Mouse (Mus musculus) megakaryocyte progenitor cell, adult 5-6 weeks (primary cell): Measurements from ENCODE around the gene Kdm1b. TPM values are rescaled to one million over a fixed set of nuclear protein-coding genes. Genes with fewer than 3 reads are reported as not detected.

ENCODE experiments used
- ATAC-seq: replicated peaks from 2 replicates; pipeline ENCODE4 v1.8.0; 2016; ENCODE audit warnings: mild to moderate bottlenecking, moderate TSS enrichment, inconsistent platforms; ENCODE audit not compliant: poor library complexity
- total RNA-seq, 2 experiments: library from RNA; stranded (forward) in 1 of 2; stranded (reverse) in 1 of 2; fragments of 157-497, 149-512 nt in 1 of 2; fragments of 200-1000 nt in 1 of 2; gene quantifications; 2 replicates each; pipeline versions ENCODE4 v1.2.3 to v1.2.4; 2015 to 2017

The Kdm1b gene
- total RNA-seq (2015) (8.9 and 9.4 TPM in 2 replicates), total RNA-seq (2017) (9.3 and 11.3 TPM in 2 replicates)

DNA sequence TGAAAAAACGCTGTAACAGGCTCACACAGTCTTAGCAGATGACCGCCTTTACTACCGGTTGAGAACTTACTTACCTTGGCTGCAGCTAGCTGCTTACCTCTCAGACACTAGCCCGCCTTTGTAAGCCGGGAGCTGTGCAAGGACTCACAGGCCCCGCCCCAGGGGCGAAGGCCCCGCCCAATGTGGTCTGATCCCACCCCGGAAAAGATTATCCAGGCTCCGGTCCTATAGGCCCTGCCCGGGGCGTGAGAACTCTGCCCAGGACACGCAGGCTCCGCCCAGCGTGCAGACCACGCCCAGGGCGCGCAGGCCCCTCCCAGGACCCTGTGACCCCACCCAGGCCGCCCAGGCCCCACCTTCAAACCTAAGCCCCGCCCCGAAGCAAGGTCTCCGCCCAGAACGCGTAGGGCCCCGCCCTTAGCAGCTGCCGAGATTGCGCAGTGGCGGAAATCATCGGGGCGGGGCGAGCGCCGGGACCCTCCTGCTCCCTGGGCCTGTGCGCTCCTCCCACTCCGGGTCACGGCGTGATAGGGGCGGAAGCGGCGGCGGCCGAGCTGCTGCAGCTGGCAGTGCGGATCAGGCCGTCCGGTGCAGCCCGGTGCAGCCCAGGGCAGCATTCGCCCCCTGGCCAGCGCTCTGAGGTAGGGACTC is at the start of gene Kdm1b:
TSS of gene Kdm1b (plus strand) at position 470 of the 651 bp plus-strand sequence.
- peak; percentile 90 for ATAC-seq

DNA sequence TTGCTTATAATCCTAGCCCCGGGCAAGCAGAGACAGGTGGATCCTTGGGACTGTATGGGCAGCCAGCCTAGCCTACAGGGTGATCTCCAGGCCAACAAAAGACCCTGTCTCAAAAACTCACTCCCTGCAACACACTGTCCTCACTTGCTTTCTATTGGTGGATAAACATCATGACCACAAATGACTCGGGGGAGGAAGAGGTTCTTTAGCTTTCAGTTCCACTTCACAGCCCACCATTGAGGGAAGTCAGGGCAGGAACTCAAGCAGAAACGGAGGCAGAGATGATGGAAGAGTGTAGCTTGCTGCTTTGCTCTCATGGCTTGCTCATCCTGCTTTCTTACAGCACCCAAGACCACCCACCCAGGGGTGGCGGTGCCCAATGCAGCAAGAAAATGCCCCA is 45.9 kb upstream of the Kdm1b start:
- peak; percentile 50; the same call in 1 of the 2 replicates for ATAC-seq

DNA sequence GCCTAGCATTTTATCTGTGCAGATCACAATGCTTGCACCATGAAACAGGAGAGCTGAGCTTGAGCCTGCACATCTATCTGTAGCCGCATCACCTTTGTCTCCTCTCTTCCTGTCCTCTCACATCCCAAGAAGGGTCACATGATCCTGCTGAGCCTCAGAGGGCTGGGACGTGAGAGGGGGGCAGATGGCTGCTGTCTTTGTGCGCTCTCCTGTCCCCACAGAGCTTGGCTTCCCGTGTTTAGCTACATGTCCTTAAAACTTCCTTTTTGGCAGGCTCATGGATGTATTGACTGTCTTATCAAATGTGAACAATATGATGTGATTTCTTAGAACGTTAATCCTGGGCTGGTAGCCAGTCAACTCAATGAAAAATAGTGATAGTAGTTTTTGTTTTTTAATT is 43.8 kb upstream of the Kdm1b start:
- ATAC-seq: no peak

DNA sequence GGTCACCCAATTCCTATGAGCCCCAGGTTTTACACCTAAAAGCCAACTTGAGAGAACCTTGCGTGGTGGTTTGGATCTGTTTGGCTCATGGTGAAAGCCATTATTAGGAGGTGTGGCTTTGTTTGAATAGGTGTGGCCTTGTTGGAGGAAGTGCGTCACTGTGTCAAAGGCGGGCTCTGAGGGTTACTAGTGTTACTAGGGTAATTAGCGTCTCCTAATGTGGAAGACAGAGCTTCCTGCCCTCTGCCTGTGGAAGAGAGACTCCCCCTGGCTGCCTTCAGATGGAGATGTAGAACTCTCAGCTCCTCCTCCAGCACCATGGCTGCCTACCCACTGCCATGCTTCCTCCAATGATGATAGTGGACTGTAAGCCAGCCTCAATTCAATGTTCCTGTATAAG is 41.7 kb upstream of the Kdm1b start:
- ATAC-seq: peak; percentile 57; the same call in 1 of the 2 replicates

DNA sequence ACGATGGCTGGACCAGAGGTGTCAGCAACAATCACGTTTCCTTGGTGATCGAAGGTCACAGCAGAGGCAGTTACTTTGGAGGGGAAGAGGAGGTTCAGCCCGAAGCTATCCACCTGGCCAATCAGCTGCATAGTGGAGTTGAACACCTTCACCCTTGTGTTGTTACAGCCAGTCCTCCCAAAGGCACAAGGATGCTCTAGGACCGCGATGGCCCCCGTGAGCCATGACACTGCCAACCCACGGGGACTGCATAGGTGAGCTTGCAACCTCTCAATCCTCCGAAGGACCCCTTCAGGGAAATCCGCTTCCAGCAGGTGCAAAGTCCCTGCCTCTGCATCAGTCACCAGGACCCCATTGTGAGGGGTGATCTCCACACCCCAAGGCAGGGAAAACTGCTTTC is 29.6 kb upstream of the Kdm1b start:
- no peak for ATAC-seq

DNA sequence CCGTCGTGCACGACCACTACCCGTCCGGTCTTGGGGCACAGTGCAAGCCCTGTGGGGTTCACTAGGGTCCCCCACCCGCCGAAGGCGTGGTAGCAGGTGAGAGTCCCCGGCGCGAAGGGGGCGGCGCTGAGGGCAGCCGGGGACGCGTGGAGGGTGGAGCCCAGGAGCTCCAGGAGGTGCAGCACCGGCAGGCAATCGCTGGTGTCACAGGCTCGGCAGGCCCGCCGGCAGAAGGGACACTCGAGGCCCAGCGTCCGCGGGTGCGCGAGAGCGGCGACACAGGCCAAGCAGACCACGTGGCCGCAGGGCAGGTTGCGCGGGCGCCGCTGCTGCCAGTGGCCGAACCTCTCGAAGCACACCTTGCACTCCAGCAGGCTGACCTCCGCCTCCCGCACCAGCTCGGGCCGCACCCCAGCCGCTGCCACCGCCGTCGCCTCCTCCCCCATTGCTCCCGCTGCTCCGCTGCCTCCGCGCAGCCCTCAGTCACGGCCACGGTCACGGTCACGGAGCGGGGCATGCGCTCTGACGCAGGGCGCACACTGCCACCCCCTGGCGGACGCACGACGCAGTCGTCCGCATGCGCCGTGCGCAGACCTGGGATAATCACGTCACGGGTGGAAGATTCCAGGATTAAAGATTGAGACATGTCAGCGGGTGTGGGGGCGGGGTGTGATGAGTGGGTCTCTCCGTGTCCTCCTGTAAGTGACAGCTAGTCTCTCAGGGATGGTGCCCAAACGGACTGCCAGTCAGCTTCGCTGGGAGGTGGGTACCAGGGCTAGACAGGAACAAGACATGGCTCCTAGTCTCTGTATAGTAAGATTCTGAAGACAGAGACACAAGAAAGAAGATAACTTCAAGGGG is 28.7 kb upstream of the Kdm1b start, which contains the start of gene Nhlrc1:
TSS of gene Nhlrc1 (minus strand) at position 517 of the 861 bp plus-strand sequence.
- peak; percentile 94 for ATAC-seq

DNA sequence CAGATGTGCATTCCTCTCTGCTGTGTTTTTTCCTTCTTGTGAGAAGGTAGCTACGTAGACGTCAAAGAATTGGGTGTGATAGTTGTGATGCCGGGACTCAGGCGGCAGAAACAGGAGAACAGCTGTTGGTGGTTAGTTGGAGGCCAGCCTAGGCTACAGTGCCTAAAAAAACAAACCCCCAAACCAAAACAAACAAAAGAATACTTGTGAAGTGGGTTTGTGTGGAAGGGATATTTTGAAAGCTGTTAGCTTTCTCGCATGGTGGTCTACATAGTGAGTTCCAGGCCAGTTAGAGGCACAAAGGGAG is 28.2 kb upstream of the Kdm1b start:
- no peak for ATAC-seq

DNA sequence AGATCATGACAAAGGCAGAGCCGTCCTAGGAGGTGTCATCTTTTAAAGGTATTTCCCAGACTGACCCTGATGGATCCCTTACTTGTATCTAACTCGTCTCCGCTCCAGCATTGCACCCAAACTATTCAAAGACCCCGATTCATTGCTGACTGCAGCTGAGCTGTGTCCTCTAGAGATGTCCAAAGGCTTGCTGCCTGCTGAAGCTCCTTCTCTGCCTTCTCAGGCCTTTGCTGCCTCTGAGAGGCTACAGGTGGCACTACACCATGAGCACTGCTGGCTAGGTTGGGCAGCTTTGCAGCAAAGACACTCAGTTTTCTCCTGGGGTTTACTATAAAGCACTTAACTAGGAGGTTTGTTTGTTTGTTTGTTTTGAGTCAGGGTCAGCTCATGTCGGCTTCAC is 26.0 kb upstream of the Kdm1b start:
- ATAC-seq: peak; percentile 74

DNA sequence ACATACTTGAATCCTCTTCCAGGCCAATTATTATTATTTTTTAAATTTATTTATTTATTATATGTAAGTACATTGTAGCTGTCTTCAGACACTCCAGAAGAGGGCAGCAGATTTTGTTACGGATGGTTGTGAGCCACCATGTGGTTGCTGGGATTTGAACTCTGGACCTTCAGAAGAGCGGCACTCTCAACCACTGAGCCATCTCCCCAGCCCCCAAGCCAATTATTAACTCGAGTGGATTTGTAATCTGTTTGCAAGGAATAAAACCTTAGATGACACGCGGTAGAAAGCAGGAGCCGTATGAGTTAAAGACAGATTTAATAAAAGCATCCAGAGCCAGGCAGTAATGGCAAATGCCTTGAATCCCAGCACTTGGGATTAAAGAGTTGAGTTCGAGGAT is 23.5 kb upstream of the Kdm1b start:
- no peak for ATAC-seq

DNA sequence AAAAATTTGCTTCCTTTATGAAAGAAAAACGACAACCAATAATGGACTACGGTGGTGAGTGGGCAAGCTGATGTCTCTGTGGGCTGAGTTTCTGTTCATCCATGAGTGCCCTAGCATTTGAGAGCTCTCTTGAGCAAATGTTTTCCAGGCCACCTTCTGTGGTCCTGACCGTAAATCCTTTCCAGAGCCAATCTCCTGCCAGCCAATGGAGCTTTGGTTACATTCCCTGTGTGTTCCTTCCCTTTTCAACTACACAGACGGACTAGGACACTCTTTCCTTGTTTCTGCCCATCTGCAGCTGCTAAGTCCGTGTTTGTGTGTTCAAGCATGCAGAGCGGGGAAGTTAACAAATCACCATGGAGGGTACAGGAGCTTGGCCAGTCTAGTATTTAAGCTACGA is 22.5 kb upstream of the Kdm1b start:
- no peak for ATAC-seq

DNA sequence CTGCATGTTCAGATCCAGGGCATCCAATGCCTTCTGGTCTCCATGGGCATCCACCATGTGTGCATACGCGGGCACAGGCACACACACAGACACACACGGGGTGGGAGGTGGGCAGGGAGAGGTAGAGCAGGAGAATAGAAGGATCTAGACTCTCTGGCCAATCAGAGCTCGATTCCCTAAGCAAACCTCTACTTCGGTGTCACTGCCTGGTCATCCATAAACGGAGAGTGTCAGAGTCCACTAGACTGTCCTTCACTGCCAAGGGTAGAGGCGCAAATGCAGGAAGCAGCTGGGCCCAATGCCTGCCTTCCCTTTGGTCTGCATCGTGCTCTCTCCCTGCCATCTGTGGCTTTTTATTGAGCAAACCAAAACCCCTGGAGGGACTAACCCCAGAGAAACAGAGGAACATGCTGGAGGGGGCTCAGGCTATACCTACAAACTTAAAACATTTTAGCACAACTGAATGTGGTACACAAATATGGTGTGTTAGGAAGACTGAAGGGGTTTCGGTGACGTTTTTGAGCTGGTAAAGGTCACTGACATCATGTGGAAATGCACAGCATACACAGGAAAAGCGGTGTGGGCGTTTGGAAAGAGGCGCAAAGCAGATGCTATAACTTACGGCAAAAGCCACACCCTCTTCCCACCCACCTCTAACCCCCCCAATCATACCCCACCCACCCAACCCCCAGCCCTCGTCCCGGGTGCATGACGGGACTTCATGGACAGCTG is 12.8 kb upstream of the Kdm1b start:
- no peak for ATAC-seq

DNA sequence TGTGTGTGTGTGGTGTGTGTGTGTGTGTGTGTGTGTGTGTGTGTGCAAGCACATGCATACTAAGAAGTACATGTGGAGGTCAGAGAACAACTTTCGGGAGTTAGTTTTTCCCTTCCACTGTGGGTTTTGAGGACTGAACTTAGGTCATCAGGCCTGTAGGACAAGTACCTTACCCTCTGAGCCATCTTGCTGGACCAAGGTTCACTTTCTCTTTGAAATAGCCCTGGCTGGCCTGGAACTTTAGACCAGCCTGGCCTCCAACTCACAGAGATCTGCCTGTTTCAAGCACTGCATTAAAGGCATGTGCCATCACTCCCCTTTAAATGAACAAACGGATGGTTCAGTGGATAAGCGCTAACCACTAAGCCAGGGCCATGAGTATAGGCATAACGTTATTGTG is 9.7 kb upstream of the Kdm1b start:
- ATAC-seq: no peak

DNA sequence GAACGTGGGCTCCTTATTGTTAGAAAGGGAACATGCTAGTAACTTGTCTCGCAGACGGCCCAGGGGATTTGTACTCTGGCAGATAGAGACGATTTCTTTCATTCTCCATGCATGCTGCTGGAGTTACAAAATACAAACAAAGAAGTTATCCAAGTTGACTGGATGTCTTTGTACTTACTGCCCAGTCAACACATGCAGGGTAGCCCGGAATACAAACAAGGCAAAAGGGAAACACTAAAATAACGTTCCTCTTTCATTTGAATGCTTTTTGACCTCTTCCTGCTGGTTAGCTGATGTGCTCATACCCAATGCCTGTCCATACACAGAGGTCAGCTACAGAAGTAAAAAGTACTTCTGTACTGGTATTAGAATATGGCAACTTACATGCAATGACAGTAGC is 5.4 kb upstream of the Kdm1b start:
- no peak for ATAC-seq

DNA sequence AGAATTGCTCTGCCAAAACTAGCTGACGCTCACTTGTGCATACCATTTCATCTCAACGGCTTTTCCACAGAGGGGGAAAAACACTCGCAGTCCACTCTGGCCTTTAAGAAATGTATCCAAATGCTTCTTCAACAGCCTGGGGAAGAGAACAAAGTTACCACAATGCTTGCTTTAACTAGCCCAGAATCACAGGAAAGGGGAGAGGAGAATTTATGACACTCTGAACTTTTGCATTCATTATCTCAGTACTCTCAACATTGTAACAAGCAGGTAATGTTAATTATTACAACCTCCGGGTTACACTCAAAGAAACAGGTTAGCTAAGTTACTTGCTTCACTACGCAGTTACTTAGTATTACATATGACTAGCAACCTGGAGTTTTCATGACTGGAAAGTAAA is 3.2 kb upstream of the Kdm1b start:
- no peak for ATAC-seq

DNA sequence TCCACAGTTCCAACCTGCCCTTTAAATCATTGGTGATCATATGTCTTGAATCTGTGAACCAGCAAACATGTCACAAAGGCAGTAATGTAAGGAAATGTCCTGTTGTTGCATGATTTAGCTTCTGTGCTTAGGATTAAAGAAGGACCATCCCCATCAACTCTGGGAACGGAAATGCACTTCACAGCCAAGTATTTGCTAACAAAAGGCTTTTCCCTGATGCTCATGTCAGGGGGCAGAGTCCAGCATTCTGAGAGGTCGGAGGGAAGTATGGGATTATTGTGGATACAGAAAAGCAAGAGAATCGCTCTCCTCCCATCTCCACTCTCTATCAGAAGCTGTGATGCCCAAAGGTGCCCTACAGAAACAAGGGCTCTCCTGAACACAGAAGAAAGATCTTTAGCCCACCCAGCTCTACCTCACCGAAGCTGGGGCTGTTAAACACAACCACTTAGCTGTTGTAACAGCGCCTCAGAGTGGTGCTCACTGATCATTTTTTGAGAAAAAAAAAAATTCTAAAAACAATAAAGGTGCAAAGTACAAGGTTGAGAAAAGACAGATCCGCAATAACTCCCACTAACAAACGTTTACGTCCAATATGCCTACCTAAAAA is 1.2 kb upstream of the Kdm1b start:
- no peak for ATAC-seq

DNA sequence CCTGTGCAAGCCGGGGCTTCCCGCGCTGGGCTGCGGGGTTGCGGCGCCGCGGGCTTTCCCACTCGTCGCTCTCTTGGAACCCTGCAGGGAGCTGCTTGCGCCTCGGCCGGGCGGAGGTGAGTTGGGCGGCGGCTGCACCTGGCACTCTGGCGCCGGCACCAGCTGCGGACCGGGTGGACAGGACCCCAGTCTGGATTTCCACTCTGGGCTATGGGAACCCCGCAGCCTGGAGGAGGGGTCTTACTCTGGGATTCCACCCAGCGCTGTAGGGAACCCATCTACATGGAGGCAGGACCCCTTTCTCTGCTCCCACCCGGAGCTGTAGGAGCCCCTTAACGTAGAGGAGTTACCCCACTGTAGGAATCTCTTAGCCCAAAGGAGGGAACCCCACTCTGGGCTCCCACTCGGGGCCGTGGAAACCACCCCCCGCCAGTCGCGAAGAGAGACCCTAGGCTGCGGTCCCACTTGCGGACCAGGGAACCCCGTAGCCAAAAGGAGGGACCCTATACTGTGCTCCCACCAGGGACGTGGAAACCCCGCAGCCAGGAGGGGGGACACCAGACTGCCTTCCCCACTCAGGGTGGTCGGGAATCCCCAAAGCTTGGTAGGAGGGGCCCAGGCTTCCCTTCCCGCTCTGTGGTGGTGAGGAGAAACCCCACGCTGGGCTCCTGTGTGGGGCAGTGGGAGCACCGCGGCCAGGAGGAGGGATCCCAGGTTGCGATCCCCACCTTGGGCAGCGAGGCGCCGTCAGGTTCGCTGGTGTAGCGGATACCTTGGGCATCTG is 726 bp downstream of the Kdm1b start:
- ATAC-seq: no peak

DNA sequence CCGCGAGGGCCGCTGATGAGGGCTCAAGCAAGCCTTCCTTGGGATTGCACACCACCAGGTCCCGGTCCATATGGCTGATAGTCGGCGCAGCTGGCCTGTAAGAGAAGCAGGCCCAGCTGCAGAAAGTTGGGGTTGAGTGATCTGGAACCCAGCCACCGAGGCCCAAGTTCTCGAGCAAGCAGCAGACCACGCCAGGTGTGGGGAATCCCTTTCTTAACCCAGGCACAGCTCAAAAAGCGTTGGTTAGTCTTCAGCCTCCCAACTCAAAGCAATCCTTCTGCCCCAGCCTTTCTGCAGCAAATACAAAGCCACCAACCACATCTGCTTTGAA is 1.3 kb downstream of the Kdm1b start, which contains the start of gene Tpmt:
TSS of gene Tpmt (minus strand) at position 121 of the 331 bp plus-strand sequence.
- 0 out of 2 replicates have a peak, but pooled peaks have one; percentile 1 for ATAC-seq

DNA sequence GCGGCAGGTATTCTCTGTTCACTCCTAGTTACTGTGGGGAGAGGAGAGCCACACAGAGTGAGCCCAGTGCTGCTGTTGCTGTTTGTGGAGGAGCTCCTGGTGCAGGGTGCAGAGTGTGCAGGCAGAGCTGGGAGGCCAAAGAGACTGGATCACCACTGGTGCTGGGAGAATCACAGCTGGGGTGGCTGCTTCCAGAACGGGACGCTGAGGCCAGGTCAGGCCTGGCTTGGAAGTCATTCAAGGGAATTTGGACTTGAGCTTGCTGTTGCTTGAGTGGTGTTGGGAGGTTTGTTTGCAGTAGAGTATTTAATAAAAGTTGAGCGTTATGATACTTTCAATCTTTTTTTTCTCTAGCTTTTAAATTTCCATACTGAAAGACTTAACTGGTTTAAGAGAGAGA is 4.7 kb downstream of the Kdm1b start:
- ATAC-seq: no peak

DNA sequence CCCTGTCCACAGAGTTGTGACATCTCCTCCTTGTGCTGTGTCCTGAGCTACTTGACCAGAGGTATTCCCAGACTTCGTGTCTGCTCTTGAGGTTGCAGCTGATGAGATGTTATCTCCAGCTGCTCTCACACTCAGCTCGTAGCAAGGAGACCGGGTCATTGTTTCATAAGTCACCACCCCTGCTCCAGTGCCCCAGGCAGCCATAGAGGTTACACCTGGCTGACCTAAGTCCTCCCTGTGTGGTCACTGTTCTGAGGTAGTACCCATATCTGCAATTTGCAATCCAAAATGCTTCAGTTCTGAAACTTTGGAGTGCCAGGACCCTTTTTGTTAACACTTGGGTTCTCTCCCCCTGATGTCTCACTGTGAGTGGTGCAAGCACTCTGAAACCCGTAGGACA is 6.7 kb downstream of the Kdm1b start:
- no peak for ATAC-seq

DNA sequence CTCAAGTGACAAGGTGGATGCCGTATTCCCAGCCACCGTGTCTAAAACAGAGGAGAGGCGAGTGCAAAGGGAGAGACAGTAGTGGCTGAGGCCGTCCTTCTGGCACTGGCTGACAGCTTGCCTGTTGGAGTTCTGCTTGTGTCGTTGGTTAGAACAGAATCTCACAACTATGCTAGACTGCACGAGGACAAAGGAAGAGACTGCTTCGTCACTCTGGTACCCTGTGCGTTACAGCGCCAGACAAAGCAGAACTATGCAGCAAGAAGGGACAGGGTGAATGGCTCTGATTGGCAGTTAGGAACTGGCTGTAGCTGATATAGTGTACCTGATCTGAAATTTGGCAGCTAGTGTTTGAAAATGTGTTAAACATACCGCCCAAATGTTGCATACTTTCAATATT is 10.7 kb downstream of the Kdm1b start:
- no peak for ATAC-seq

DNA sequence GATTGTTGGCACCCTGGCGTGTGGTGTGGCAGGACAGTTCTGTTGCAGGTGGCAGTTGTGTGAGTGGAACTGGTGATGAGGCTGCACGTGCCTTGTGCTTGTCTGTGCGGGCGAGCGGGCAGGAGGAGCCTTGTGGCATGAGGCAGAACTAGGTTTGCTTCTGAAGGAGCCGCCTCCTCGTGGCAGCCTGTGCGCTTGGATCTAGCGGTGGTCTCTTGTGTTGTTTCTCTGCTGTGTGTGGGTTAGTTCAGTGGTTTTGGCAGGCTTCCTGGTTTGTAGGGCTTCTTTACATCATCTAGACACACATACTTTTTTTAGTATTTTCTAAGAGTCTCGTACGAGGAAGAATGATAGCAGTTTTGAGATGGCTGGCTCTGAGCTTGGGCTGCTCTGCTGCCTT is 12.8 kb downstream of the Kdm1b start:
- peak; percentile 72 for ATAC-seq
